Mouse (Mus musculus) left cerebral cortex, postnatal 14 days (tissue): ENCODE measurements around the gene Tnn. TPM values are rescaled to one million over a fixed set of nuclear protein-coding genes. Genes with fewer than 3 reads are reported as not detected.

ENCODE experiments used
- DNase-seq, 2 experiments: peaks; one replicate each; pipeline ENCODE4 v3.0.0; 2021 to 2022; ENCODE audit warnings: low spot score in 2 of 2, mixed read lengths in 1 of 2
- intact Hi-C: fragments of 180-260 bp; cut with DNase I; formaldehyde crosslinking; loops from one replicate; pipeline ENCODE4 v1.15.1; 2025
- long read RNA-seq, 2 experiments: library from polyadenylated mRNA; stranded (forward); transcript quantifications; one replicate each; pipeline ENCODE4 v2.0.0; 2021
- total RNA-seq, 2 experiments: library from RNA; stranded (reverse); gene quantifications; 2 replicates each; pipeline ENCODE4 v1.2.3; 2021

The Tnn gene
- total RNA-seq: under 1 TPM; 0.32 to 0.33 TPM
- long read RNA-seq, experiment 1: 0 reads
- long read RNA-seq, experiment 2: 0 reads

- DNase-seq: no peak
- intact Hi-C loops: no loop called here
These were observed at the start of gene Tnn for GRCm38 (mm10) chr1:160153480-160153879. Gene Tnn (minus strand): TSS chr1:160153580.

GRCm38 (mm10) chr1:160195337-160195663, 41.9 kb upstream of the Tnn start:
- no peak for DNase-seq
- intact Hi-C loops: no loop called here

- intact Hi-C loops: no loop called here
These were observed 41.4 kb upstream of the Tnn start, which contains the start of gene Mrps14 for GRCm38 (mm10) chr1:160194529-160195336. Gene Mrps14 (plus strand): TSS chr1:160195215.

GRCm38 (mm10) chr1:160184506-160184905, 31.1 kb upstream of the Tnn start:
- DNase-seq: peak; percentile 62 to 66
- intact Hi-C loops: loop anchor here (5.0 to 10.0 kb wide), 6 partner anchors 82 to 1470 kb away; partner anchors contain the start of gene Tnr

More at GRCm38 (mm10) chr1:160194529-160195336, 41.4 kb upstream of the Tnn start, which contains the start of gene Mrps14:
- DNase-seq: peak; percentile 98 to 99

- intact Hi-C loops: loop anchor here (5.0 to 10.0 kb wide), 6 partner anchors 79 to 1466 kb away; partner anchors contain the start of gene Tnr
These were observed 27.8 kb upstream of the Tnn start for GRCm38 (mm10) chr1:160181216-160181615.

GRCm38 (mm10) chr1:160176903-160177302, 23.5 kb upstream of the Tnn start:
- no peak for DNase-seq
- intact Hi-C loops: no loop called here

More at GRCm38 (mm10) chr1:160181216-160181615, 27.8 kb upstream of the Tnn start:
- no peak for DNase-seq

GRCm38 (mm10) chr1:160166600-160166999, 13.2 kb upstream of the Tnn start:
- intact Hi-C loops: no loop called here

GRCm38 (mm10) chr1:160158190-160158589, 4.8 kb upstream of the Tnn start:
- DNase-seq: no peak
- intact Hi-C loops: no loop called here

More at GRCm38 (mm10) chr1:160166600-160166999, 13.2 kb upstream of the Tnn start:
- no peak for DNase-seq

- intact Hi-C loops: no loop called here
- DNase-seq: no peak
These were observed 2.7 kb downstream of the Tnn start for GRCm38 (mm10) chr1:160150726-160151125.

GRCm38 (mm10) chr1:160149291-160149906, 4.0 kb downstream of the Tnn start:
- intact Hi-C loops: no loop called here
- peak; percentile 37 to 69 for DNase-seq

- intact Hi-C loops: no loop called here
- no peak for DNase-seq
These were observed 6.1 kb downstream of the Tnn start for GRCm38 (mm10) chr1:160147274-160147673.

GRCm38 (mm10) chr1:160145606-160146005, 7.8 kb downstream of the Tnn start:
- intact Hi-C loops: no loop called here
- DNase-seq: no peak

- intact Hi-C loops: no loop called here
- DNase-seq: no peak
These were observed 9.0 kb downstream of the Tnn start for GRCm38 (mm10) chr1:160144343-160144742.

GRCm38 (mm10) chr1:160136362-160136890, 17.0 kb downstream of the Tnn start:
- intact Hi-C loops: no loop called here

GRCm38 (mm10) chr1:160133464-160134079, 19.8 kb downstream of the Tnn start:
- DNase-seq: no peak
- intact Hi-C loops: no loop called here

More at GRCm38 (mm10) chr1:160136362-160136890, 17.0 kb downstream of the Tnn start:
- DNase-seq: no peak

- no peak for DNase-seq
- intact Hi-C loops: no loop called here
These were observed 29.4 kb downstream of the Tnn start for GRCm38 (mm10) chr1:160123957-160124356.

GRCm38 (mm10) chr1:160108604-160109003, 44.8 kb downstream of the Tnn start:
- no peak for DNase-seq
- intact Hi-C loops: no loop called here

GRCm38 (mm10) chr1:160105426-160105825, 48.0 kb downstream of the Tnn start:
- no peak for DNase-seq
- intact Hi-C loops: no loop called here

GRCm38 (mm10) chr1:160100996-160101395, 52.4 kb downstream of the Tnn start:
- intact Hi-C loops: loop anchor here (5.0 kb wide), 1 partner anchor 81 kb away; no protein-coding TSS in a partner anchor
- DNase-seq: peak; percentile 31 to 50
